Mouse (Mus musculus) G1E (cell line): Measurements from ENCODE around the gene Cyp21a1.

Experiments used
- CTCF ChIP-seq: IDR thresholded peaks from 2 replicates; pipeline ENCODE4 v1.5.1; 2012; ENCODE audit warnings: low read depth, low read length, inconsistent platforms, mixed read lengths
- GATA1 ChIP-seq: IDR thresholded peaks from 2 replicates; pipeline ENCODE4 v1.6.1; 2012; ENCODE audit warnings: borderline replicate concordance, low read length, inconsistent platforms, mixed read lengths

DNA sequence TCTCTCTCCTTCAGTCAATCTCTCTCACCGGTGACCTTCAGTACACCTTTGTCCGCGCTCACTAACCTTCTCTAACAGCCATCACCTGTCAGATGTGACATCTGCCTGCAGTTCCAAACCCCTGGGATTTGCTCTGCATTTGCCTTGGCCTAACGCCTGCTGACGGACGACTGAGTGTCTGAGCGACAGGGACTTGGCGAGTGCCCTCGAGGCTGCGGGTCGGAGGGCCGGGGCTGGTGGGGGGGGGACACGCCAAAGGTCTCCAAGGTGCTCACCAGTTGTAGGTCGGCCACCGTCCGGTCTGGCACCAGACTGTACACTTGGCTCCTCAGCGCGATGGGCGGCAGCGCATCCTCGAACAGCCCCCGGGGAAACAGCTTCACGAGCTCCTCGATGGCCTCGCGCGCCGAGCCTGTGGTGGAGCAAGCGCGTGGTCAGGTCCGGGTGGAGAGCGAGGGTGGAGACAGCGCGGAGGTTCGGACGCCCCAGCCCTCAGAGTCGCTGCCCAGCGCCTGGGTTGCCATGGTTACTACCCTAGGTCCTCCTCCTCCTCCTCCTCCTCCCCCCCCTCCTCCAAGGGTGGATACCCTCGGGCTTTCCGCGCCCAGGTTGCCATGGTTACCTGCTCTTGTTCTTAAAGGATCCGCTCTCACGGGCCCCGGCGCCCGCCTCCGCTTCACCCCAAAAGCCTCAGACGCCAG lies 31.9 kb upstream of the Cyp21a1 start:
- TF ChIP-seq GATA1 = no peak
- TF ChIP-seq CTCF = no peak
